Mouse (Mus musculus) thymus, adult 2 months (tissue): ENCODE data around the gene Rasgrp3.

ENCODE experiments used
- CTCF ChIP-seq: fragments of 200-500 bp; IDR thresholded peaks from 2 replicates; pipeline ENCODE4 v1.5.1; 2012; ENCODE audit warnings: mild to moderate bottlenecking, control low read depth, low read length, moderate library complexity, borderline replicate concordance; ENCODE audit not compliant: control insufficient read depth, poor library complexity, insufficient read depth; ENCODE audit errors: extremely low read depth
- POLR2A ChIP-seq: fragments of 200-500 bp; IDR thresholded peaks from 2 replicates; pipeline ENCODE4 v1.6.1; 2012; ENCODE audit warnings: mild to moderate bottlenecking, low read length, control low read depth, moderate library complexity; ENCODE audit not compliant: control insufficient read depth, poor library complexity, insufficient read depth; ENCODE audit errors: extremely low read depth

- TF ChIP-seq CTCF, result no peak
- TF ChIP-seq POLR2A, result no peak
Observed at GRCm38 (mm10) chr17:75438162-75438561, 2.5 kb downstream of the Rasgrp3 start.
